Mouse (Mus musculus) spleen, postnatal 36 days (tissue): ENCODE results near the gene AI661453.

Source experiments
- DNase-seq, 2 experiments: peaks; one replicate each; pipeline ENCODE4 v3.0.0; 2022; ENCODE audit warnings: low spot score in 2 of 2, mixed read lengths in 1 of 2

The AI661453 gene

GRCm38 (mm10) chr17:47440359-47440890 lies 4.0 kb downstream of the AI661453 start:
- no peak for DNase-seq

GRCm38 (mm10) chr17:47441296-47442051 lies 5.1 kb downstream of the AI661453 start:
- DNase-seq = no peak

GRCm38 (mm10) chr17:47442271-47442670 lies 5.9 kb downstream of the AI661453 start:
- DNase-seq = no peak

- DNase-seq = no peak
These were observed 7.7 kb downstream of the AI661453 start for GRCm38 (mm10) chr17:47444113-47444512.

- no peak for DNase-seq
These were observed 9.1 kb downstream of the AI661453 start for GRCm38 (mm10) chr17:47445518-47445917.

- no peak for DNase-seq
These were observed 9.6 kb downstream of the AI661453 start for GRCm38 (mm10) chr17:47446025-47446424.

GRCm38 (mm10) chr17:47446561-47446960 lies 10.1 kb downstream of the AI661453 start:
- DNase-seq = no peak

GRCm38 (mm10) chr17:47448523-47449372 lies 12.3 kb downstream of the AI661453 start:
- no peak for DNase-seq

GRCm38 (mm10) chr17:47449432-47449831 lies 13.0 kb downstream of the AI661453 start:
- no peak for DNase-seq

- no peak for DNase-seq
These were observed 13.8 kb downstream of the AI661453 start for GRCm38 (mm10) chr17:47450239-47450638.

- no peak for DNase-seq
These were observed 14.6 kb downstream of the AI661453 start for GRCm38 (mm10) chr17:47450880-47451565.

GRCm38 (mm10) chr17:47452886-47453285 lies 16.5 kb downstream of the AI661453 start:
- DNase-seq = no peak

- peak; percentile 29 to 35 for DNase-seq
These were observed 18.3 kb downstream of the AI661453 start for GRCm38 (mm10) chr17:47454675-47455074.

GRCm38 (mm10) chr17:47458310-47458709 lies 21.9 kb downstream of the AI661453 start:
- no peak for DNase-seq

GRCm38 (mm10) chr17:47458936-47459335 lies 22.5 kb downstream of the AI661453 start:
- no peak for DNase-seq

- DNase-seq = no peak
These were observed 23.0 kb downstream of the AI661453 start for GRCm38 (mm10) chr17:47459341-47459919.

- DNase-seq = no peak
These were observed 25.3 kb downstream of the AI661453 start for GRCm38 (mm10) chr17:47461688-47462087.

GRCm38 (mm10) chr17:47462209-47462608 lies 25.8 kb downstream of the AI661453 start:
- DNase-seq = no peak

- DNase-seq = no peak
These were observed 26.4 kb downstream of the AI661453 start for GRCm38 (mm10) chr17:47462728-47463388.

GRCm38 (mm10) chr17:47464248-47464965 lies 28.0 kb downstream of the AI661453 start:
- no peak for DNase-seq
